Mouse (Mus musculus) stomach, postnatal 0 days (tissue): ENCODE results near the gene Gm15737.

ENCODE experiments used
- CTCF ChIP-seq: IDR thresholded peaks from 2 replicates; pipeline ENCODE4 v1.5.1; 2016; ENCODE audit warnings: antibody characterized with exemption, low read depth, mild to moderate bottlenecking, moderate library complexity
- EP300 ChIP-seq: optimal IDR thresholded peaks from 2 replicates; pipeline ENCODE3; 2016; ENCODE audit warnings: antibody characterized with exemption

GRCm38 (mm10) chr6:92829148-92829547 is 40.0 kb upstream of the Gm15737 start:
- TF ChIP-seq CTCF, result no peak
- TF ChIP-seq EP300, result no peak
